Mouse (Mus musculus): ENCODE measurements at regions not wholly inside any gene's neighbourhood (a gene's known extent, or its start where the extent isn't known, plus 50 kb on each side); places are given as distances from the start of the nearest gene placed in this dataset.

DNA sequence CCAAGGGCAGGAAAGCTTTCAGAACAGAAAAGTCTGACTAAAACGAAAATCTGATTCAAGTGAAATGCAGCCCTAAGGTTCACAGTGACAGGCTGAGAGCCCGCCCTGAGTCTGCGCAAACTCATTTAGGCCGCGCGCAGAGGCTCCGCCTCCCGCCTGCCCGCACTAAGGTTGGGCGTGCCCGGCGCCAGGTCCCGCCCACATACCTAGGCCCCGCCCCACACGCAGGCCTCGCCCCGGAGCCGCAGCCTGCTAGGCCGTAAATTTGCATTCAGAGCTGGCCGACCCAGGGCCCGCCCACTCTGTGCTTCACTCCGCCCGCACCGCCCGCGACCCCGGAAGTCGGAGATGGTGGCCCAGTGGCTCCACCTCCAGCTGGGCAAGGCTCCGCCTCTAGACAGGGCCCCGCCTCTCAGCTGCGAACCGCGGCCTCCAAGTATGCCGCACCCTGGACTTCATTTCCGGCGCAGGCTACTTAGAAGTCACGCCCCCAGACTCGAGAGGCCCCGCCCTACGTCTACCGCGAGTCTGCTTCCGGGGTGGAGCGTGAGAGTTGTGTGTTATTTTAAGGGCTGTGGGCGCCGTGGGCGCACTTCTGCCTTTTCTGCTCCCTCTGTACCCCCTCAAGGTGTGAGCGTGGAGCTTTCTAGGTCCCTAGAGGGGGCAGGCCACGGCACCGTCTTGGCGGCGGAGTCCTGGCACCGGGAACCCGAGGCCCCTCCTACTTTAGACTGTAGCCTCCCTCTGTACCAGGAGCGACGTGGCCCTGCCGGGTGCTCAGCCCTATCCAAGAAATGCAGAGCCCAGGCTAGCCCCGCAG, 52.3 kb upstream of the Wnt7b start:
- peak; percentile 99 to 100 for DNase-seq (ENCODE audit: low spot score in 2 of 2)

- DNase-seq (ENCODE audit: low spot score in 2 of 2), result no peak
Observed at GRCm38 (mm10) chr15:85635425-85635824, 53.2 kb upstream of the Wnt7b start.

GRCm38 (mm10) chr15:85639566-85639965, 57.3 kb upstream of the Wnt7b start:
- no peak for DNase-seq (ENCODE audit: low spot score in 2 of 2)

DNA sequence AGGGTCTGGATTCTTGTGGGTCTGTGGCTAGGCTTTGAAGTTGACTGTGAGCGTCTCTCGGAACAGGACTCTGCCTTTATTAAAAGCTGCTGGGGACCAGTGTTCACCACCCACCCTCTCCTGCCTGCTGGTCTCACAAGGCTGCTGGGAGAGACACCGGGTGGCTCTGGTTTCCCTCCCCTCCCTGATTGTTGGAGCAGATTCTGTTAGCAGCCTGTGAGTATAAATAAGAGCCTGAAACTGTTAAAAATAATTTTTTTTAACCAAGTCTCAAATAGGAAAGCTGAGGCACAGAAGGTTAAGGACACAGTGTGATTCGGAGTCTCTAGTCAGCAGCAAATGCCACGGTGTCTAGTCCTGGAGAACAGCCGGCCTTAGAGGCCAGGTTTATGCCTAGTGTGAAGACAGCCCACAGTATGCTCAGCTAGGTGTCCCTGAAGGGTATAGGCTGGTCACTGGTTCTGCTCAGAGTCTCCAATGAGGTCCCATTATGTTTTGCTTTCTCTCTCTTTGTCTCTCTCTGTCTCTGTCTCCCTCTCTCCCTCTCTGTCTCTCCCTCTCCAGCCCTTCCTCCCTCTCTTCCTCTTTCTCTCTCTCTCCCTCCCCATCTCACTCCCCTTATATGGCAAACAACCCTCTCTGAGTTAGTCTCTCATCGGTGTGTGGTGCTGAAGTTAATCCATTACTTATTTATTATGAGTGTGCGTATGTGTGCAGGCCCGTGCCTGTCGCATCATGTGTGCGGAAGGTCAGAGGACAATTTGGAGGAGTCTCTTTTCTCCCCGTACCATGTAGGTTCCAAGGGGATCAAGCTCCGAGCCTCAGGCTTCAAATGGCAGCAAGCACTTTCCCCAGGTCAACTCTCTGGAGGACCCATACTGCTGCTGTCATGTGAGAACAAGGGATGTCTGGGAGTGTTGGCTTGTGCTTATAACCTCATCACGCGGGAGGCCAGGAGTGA, 59.1 kb upstream of the Wnt7b start:
- DNase-seq (ENCODE audit: low spot score in 2 of 2), result peak in 1 of 2 experiments; percentile 66

DNA sequence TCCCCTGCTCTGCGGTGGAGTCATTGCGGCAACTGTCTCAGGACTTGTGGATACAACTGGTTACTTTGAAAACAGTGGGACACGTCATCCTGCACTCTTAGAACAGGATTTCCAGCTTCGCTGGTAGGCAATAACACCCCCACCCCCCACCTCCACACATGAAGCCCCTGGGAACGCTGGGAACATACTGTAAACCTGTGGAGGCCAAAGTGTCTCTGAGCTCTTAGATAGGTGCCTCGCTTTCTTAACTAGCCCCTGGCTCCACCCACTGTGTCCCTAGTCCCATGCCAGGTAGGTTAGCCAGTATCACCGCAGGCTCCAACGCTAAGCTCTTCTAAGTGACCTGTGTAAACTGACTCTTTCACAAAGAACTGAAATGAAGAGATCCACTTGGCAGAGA, 63.1 kb upstream of the Wnt7b start:
- DNase-seq (ENCODE audit: low spot score in 2 of 2), result no peak

DNA sequence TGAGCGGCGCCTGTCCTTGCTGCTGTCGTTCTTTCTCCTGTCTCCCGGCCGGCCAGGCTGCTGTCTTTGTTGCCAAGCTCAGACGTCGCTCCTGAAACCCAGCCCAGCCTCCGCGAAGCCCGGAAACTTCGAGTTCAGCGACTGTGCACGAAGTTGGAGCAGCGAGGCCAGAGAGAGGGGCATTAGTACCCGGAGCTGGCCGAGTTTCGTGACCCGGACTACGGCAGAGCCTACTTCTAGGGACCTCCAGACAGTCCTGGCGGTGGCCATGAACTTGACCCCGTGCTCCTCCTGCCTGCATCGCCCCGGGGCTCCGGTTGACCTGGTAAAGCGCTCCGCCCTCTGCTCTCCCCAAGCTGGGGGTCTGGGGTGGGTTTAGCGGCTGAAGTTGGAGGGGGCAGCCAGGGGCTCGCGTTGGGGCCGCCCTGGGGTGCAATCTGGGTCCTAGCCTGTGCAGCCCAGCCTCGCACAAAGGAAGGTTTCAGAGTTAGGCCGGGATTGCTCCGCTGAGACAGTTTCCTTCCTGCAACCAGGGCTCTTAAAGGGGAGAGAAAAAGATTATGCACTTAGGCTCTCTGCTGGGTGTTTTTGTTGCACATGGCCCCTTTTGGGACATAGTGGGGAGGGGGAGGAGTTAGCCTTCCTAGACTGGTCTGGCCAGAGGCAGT, 63.8 kb upstream of the Wnt7b start:
- peak in 1 of 2 experiments; percentile 45 for DNase-seq (ENCODE audit: low spot score in 2 of 2)

GRCm38 (mm10) chr15:85646639-85647277, 64.5 kb upstream of the Wnt7b start:
- no peak for DNase-seq (ENCODE audit: low spot score in 2 of 2)

DNA sequence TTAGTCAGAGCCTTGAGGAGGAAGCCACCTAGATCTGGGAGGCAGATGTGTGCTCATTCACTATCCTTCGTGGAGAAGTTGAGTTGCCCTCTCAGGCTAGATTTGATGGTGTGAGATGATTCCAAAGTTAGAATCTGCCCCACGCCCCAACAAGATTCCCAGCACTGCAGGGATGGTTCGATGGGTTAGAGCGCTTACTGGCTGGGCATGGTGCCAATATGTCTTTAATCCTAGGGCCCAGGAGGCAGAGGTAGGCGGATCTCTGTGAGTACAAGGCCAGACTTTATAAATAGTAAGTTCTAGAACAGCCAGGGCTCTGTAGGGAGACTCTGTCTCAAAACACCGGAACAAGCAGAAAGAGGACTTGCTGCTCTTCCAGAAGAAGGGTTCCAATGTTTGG, 65.3 kb upstream of the Wnt7b start:
- peak in 1 of 2 experiments; percentile 43 for DNase-seq (ENCODE audit: low spot score in 2 of 2)

DNA sequence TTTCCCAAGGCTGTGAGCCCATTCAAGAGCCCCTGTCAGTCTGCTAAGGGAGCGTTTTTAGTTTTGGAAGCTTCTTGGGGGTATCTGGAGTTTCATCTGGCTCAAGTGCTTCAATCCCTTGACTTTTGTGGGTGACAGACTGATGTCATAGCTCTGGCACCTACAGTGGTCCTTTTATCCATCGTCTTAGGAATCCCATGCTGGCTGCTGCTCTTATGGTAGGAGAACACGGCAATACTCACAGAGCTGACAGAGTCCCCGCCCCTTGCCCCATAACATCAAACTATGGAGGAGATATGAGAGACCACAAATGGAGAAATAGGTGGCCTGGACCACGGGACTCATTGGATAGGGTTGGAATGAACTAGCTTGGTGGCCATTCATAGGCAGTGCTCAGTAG, 68.0 kb upstream of the Wnt7b start:
- no peak for DNase-seq (ENCODE audit: low spot score in 2 of 2)

DNA sequence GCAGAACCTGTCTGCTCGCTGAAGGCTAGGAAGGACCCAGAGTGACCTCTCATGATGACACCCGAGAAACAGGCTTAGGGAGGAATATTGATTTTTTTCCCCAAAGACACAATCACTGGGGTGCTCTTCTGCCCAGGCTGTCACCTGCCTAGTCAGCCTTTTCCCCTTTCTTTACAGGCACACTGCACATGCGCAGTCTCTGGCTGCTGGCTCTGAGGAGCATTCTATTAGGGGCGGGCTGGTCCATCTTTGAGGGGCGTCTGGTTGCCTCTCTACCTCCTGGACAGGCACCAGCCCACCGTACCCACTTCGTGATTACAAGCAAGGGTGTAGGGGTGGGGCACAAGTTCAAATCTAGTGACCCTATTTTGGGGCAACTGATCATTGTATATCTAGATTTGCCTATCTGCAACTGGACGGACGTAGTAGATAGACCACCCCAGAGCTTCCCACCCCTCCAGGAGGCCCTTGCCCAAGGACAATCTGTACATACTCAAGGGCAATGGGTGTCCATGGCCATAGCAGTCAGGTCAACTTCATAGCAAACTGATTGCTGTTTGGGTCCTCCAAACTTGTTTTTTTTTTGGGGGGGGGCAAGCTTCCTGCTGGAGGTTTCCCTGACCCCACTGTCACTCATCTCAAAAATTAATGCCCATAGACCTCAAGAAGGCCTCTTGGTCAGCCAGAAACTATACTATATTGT, 69.6 kb upstream of the Wnt7b start:
- no peak for DNase-seq (ENCODE audit: low spot score in 2 of 2)

DNA sequence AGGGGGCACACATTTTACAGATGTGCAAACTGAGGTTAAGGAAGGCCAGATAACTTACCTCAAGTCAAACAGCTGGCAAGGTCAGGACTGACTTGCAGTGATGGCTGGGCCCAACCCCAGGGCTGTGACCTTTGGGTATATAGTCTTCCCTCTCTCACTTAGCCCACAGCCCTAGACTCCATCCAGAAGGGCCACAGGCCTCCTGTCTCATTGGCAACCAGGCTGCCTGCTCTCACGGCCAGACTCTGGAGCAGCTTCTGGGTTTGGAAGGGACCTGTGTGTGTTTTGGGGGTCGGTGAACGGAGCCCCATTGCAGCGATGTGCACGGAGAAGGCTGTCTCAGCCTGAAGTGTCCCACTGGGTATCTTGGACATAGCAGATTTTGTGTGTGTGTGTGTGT, 70.2 kb upstream of the Wnt7b start:
- no peak for DNase-seq (ENCODE audit: low spot score in 2 of 2)

- DNase-seq (ENCODE audit: low spot score in 2 of 2), result peak in 1 of 2 experiments; percentile 57
Observed at GRCm38 (mm10) chr15:85652871-85653337, 70.6 kb upstream of the Wnt7b start.

- peak; percentile 70 to 86 for DNase-seq (ENCODE audit: low spot score in 2 of 2)
Observed at GRCm38 (mm10) chr15:85653421-85654401, 71.4 kb upstream of the Wnt7b start.

DNA sequence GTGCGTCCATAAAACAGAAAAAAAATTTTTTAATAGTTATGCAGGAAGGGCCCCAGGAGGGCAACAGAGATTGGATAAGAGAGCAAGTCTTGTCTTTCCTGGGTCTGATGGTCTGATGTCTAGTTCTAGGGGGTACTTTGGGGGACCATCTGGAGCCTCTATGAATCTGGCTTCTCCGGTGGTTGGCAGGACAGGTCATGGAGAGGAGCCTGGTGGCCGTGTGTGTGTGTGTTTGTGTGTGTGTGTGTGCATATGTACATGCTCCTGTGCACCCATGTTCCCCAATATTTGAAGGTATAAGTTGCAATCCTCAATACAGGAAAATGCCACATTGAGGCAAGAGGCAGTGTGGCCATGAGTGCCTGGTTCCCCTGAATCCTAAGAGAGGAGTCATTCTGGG, 72.5 kb upstream of the Wnt7b start:
- DNase-seq (ENCODE audit: low spot score in 2 of 2), result no peak

DNA sequence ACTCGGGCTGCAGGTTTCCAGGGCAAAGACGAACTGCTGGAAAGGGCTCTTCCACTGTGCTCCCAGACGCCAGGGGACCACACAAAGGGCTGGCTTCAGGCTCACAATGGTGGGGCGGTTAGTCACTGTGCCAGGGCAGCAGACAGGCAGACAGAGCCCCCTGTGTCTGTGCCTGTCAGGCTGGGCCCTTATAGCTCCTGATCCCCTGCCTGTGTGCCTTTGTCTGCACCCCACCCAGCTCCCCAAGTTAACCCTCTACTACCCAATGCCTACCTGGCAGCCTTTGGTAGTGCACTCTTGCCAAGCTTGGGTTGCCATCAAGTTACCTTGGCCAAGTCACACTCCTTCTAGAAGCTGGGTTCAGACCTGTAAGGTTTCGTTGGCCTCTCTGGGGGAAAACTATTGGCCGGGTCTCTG, 73.5 kb upstream of the Wnt7b start:
- peak in 1 of 2 experiments; percentile 67 for DNase-seq (ENCODE audit: low spot score in 2 of 2)

DNA sequence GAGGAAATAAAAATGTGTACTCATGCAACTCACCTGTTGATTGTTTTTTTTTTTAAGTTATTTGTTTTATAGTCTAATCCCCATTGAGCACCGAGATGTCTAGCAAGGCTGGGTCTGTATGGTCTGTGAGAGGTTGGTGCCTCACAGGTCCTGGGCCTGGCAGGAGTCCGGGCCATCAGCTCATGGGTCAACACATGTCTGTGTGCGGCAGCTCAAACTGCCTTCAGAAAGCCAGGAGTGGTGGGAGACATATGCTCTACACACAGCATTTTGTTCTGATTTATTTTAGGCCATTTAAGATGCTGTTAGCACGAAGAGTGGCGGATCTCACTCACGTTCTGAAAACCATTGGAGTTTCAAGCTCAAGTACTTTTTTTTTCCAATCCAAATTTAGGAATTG, 74.6 kb upstream of the Wnt7b start:
- no peak for DNase-seq (ENCODE audit: low spot score in 2 of 2)

GRCm38 (mm10) chr15:85657441-85657989, 75.2 kb upstream of the Wnt7b start:
- peak in 1 of 2 experiments; percentile 49 for DNase-seq (ENCODE audit: low spot score in 2 of 2)

DNA sequence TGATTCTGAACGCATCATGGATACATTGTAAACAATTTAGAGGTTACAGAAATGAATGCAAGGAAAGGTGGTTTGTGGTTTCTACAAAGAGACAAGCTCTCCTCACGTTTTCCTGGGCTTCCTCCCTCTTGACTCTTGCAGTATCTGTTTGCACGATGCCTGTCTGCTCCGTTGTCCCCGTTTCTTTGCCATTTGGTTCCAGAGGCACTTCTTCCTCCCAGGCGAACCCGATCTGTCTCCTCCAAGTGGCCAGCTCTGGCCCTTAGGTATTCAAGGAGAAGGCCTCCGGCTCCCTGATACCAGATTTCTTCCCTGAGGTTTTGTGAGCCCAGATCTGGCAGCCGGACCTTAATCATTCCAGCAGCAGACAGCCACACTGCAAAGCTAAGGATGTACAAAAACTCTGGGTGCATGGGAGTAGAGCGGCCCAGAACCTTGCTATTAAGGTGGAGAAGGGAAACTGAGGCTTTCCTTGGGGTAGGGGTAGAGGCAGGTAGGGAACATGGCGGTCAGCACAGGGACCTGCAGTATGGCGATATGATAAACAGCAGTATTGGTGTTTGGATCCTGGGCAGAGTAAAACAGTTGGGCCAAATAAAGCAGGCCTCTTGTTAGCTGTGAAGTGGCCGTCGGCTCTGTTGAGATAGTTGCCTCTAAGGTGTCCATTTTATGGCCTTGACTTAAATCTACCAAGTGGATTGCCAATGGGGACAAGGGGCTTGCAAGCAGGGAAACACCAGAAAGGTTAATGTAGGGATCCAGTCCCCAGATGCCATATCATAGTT, 76.0 kb upstream of the Wnt7b start:
- DNase-seq (ENCODE audit: low spot score in 2 of 2), result peak in 1 of 2 experiments; percentile 50

All from layer of hippocampus, adult 18-20 months (tissue).